Mouse (Mus musculus) urinary bladder, postnatal 14 days (tissue): ENCODE results near the gene Slc22a14.
"Not testable (repeated sequence)": the region's sequence is repeated elsewhere in the genome, so short reads cannot be mapped to it uniquely, and the experiment has no call there.

Source experiments
- DNase-seq: peaks from one replicate; pipeline ENCODE4 v3.0.0; 2021; ENCODE audit warnings: low spot score

Gene Slc22a14

DNA sequence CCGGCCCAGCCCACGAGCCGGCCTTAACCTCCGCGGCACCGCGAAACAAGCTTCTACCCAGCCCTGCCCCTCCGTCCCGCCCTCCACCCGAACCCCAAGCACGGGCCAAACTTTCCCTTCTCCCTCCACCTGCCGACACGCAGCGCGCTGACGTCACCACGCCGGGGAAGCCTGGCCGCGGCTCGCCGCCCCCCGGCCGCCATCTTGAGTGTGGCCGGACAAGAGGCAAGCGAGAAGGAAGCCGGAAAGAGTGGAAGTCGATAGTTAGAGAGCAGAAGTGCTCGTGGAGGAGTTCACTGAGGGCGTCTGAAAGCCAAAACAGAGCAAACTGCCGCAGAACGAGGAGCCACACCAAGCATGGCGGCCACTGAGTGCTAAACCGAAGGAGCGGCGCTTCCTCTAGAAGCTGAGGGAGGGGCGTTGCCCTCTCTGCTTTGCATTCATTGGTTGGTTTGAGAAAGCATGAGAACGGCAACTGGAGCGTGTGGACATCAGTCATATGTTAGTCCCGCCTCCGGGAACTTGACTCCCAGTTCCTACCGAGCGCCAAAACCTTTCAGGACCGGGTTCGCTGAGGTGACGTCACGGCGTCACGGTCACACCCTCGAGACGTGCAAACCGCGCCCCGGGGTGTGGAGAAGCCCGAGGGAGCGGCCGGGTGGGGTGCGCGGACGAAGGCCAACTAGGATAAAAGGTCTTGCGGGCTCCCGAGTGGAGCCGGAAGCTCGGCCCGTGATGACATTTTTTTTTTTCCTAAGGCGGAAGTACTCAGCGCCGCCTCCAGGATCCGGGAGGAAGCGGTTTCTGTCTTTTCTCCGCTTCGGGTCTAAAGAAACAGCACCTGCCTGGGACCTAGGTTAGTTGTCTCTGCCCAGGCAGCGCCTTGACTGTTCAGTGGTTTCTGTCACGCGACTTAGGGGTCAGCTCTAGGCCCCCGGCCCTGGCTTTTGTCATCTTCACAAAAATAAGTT, 42.8 kb downstream of the Slc22a14 start, which contains the start of gene Oxsr1:
TSS of gene Oxsr1 (minus strand) at position 139 of the 971 bp plus-strand sequence.
- DNase-seq, result peak; percentile 99

DNA sequence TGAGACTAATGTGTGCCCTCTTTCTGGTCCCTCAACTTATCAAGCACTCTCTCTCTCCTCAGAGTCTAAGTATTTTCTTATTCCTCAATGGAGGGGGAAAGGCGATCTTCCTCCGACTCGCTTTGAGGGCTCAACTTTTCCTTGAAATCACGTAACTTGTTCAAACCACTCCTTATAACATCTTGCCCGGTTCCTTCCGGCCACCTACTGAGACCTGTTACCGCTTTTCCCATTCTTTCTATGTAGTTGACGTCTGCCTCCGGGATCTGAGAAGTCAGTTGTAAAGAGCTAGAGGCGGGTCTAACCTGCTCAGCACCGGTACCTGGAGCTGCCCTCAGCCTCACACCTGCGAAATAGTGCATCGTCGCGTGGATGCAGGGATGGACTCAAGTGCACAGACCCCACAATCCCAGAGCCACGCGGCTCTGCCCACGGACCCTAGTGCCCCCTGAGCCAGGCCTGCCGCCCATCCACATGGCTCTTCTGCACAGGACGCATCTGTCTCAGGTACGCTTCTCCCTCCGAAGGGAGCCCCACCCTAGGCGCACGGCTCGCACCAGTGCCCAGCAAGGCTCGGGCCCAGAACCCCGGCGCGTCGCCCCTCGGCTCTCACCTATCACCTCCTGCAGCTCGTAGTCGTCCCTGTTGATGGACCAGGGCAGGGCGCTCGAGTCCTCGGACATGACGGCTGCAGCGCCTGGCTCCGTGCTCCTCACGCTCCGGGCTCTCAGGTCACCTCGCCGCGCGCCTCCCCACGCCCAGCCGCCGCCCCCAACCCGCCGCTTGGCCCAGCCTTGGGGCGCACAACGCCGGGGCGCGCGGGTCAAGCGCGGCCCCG, 43.7 kb downstream of the Slc22a14 start:
- no peak for DNase-seq

DNA sequence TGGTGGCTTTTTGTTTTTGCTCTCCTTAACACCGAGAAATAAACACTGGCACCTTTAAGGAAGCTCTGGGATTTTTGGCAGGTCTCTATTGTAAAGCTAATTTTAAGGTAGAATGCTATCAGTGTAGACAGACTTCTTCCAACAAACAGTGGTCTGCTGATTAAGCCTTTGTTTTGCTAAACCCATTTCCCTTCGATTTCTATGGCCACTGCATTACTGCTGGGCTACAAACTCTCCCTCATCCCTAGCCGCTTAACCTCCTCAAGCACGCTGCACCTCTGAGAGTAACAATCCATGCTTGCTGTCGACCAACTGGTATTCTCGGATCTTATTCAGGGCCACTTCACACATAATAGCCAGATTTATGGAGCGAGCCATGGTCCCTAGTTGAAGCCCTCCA, 44.4 kb downstream of the Slc22a14 start:
- DNase-seq, result no peak

DNA sequence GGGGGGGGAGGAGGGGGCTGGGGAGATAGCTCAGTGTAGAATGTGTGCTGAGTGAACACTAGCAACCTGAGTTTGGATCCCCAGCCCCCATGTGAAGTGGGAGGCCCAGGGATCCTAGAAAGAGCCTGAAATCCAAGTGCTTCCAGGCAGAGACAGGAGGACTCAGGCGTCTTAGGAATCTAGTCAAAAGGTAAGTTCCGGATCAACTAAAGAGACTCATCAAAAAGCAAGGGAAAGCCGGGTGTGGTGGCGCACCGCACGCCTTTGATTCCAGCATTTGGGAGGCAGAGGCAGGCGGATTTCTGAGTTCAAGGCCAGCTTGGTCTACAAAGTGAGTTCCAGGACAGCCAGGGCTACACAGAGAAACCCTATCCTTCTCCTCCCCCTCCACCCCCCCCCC, 44.9 kb downstream of the Slc22a14 start:
- no peak for DNase-seq

DNA sequence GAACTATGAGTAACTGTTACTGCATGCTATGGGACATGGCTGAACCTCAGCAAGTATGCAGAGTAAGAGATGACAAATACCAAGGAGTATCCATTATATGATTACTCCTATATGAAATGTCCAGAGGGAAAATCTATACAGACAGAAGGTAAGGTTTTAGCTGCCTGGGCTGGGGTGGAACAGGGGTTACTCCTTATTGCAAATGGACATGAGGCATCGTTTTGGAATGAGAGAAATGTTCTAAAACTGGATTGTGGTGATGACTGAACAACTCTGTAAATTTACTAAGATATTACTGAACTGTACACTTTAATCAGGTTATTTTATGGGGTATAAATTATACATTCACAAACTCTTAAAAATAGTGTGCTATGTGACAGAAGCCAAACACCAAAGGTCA, 46.5 kb downstream of the Slc22a14 start:
- DNase-seq, result no peak

DNA sequence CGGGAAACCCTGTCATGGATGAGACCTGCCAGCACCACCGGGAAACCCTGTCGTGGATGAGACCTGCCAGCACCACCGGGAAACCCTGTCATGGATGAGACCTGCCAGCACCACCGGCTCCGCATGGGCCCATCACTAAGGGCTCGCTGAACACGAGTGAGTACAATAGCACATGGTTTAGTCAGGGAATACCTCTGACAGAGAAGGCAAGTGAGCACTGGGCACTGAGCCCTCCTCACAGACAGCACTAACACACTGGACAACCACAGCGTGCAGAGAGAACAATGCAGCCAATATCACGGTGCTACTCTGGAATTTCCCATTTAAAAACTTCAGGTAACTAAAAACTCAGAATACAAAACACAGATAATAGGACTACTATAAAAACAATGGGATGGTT, 52.3 kb downstream of the Slc22a14 start:
- no peak for DNase-seq

DNA sequence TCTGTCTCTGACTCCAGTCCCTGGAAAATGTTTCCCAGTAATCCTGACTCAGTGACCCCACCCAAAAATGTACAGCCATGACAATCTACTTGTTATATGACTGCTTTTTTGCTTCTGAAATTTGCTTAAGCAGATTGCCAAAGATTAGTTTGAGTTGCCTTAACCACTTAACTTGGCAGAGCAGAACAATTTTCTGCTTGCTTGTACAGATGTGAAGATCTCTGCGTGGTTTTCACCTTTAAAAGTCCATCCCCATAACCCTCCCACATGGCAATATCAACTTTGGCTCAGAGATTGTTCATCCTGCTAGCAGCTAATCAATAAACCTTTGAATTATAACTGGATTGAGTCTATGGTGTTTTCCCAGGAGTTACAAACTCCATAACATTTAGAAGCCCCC, 56.3 kb downstream of the Slc22a14 start:
- DNase-seq, result no peak

DNA sequence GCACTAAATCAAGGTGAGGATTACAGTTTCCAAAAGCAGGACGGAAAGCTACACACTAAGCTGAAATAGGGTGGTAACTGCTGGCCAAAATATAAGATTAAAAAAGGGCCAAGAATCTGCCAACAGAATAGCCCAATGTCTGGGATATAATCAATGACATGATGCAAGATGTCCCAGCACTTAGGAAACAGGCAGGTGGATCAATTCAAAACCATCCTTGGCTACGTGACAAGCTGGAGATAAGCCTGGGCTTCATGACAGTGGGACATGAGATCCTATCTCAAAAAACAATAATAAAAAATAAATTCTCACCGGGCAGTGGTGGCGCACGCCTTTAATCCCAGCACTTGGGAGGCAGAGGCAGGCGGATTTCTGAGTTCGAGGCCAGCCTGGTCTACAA, 59.5 kb downstream of the Slc22a14 start:
- DNase-seq, result no peak

DNA sequence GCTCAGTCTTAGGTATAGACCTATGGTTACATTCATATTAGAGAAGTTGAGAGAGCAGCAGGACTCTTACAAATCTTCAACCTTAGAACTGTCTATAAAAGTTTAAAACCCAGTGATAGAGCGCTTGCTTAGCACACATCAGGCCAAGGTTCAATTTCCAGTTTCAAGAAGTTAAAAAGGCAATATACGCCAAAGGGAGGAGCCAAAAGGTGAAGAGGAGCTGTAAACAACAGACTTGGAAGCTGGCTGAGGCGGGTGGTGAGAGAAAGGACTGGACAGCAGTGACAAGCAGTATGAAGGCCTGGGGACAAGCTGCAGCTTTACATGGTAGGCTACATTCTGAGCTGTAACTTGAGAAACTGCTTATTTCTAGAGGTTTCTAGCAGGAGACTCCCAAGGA, 66.8 kb downstream of the Slc22a14 start:
- DNase-seq, result no peak

DNA sequence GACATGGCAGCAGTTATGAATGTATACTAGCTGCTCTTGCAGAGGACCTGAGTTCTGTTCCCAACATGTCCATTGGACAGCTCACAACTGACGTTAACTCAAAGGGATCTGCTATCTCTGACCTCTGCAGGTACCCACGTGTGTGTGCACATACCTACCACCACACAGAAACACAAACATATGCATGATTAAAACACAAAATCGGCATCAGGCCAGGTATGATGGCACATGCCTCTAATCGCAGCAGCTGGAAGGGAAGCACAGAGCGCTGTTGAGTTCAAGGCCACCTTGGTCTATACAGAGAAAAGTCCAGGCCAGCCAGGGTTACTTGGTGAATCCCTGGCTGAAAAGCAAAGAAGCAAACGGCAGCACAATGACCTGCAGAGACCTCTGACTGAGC, 67.7 kb downstream of the Slc22a14 start:
- DNase-seq, result no peak

DNA sequence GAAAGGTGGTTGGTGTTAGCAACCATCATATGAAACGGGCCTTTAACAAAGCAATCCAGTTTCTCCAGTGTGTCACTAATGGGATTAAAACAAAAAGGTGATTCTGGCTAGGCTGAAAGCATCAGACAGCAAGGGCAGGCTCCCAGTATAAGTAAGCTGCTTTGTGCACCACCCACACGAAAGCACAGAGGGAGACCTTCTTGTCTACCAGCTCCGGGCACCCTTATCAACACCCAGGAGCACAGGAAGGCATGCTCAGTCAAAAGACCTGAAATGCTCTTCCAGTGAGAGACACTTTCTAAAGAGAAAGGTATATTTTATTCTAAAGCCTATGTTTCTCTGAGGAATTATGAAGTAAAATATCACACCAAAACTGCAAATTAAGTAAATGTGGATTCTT, 74.6 kb downstream of the Slc22a14 start:
- DNase-seq, result no peak

DNA sequence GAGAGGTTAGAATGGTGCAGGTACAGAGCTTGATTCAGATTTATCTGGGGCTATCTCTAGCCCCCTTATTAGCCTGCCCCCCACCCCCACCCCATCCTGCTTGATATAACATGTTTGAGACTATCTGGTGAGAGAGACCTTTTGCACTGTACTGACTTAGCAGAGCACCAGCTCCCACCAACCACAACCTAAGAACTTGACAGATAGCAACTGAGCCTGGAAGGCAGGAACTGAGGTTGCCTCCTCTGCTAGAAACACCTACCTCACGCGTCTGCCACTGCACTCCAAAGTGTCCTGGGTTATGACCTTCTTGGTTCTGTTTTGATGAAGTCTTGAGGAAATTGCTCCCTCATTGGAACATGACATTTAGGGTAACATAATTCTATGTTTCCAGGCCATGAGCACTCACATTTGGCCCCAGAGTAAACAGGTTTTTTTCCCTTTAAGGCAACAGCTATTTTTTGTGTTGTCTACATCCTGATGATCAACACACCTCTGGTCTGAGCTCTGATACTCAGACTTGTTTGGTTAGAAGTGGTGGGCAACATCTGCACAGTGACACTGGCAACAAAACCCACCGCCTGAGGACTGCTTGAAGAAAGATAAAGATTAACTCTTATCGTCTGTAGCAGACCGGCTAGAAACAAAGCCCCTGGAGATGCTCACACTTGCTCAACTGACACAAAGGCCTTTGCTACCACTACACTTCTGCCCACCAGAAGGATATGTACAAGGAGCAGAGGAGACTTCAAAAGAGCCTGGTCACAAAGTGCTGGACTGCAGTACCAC, 84.3 kb downstream of the Slc22a14 start:
- DNase-seq, result no peak

DNA sequence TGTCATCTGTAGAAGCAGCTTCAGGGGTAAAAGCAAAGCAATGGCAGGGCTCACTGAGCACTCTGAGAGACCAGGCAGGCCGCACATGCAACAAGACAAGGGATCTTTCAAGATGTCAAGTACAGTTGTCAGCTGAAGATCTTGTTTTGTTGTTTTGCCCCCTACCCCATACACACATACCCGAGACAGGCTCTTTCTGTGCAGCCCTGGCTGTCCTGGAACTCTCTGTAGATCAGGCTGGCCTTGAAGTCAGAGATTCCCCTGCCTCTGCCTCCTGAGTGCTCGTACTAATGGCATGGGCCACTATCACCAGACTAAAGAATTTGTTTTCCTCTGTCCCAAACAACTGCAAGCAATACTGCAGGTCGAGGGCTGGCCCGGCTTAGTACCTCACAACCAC, 87.3 kb downstream of the Slc22a14 start:
- DNase-seq, result no peak

DNA sequence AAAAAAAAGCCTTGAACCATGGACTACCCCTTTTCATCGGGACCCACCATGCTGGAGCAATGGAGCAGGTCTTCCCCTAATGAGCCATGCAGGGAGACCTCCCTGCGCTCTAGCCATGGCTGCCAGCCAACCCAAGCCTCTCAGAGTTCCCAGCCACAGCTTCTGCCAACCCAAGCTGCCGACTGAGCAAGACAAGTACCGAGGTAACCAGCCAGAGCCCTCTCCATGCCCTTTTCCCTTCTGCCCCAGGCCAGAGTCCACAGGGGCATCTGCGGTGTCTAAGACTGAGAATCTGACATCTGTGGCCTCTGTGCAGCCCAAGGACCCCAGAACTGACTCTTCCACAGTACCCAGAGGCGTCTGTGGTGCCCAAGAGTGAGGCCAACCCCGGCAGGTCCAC, 89.0 kb downstream of the Slc22a14 start:
- peak; percentile 8 for DNase-seq

DNA sequence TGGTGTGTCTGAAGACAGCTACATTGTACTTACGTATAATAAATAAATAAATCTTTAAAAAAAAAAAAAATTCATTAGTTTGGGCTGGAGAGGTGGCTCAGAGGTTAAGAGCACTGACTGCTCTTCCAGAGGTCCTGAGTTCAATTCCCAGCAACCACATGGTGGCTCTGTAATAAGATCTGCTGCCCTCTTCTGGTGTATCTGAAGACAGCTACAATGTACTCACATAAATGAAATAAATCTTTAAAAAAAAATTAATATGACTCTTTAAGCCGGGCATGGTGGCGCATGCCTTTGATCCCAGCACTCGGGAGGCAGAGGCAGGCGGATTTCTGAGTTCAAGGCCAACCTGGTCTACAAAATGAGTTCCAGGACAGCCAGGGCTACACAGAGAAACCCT, 90.5 kb downstream of the Slc22a14 start:
- DNase-seq, result not testable (repeated sequence)

DNA sequence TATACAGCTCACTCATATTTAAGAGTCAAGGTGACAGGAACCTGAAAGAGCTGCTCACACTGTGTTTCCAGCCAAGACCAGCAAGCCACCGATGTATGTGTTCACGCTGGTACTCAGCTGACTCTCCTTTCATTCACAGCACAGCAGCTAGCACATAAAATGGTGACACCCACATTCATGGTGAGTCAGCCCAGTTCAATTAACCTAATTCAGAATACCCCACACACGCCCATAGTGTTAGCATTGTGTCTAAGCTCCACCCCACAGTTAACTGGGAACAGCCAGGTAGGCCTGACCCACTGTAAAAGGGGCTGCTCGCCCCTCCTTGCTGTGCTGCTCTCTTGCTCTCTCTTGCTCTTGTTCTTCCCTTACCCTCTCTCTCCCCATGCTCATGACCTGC, 93.9 kb downstream of the Slc22a14 start:
- DNase-seq, result no peak

DNA sequence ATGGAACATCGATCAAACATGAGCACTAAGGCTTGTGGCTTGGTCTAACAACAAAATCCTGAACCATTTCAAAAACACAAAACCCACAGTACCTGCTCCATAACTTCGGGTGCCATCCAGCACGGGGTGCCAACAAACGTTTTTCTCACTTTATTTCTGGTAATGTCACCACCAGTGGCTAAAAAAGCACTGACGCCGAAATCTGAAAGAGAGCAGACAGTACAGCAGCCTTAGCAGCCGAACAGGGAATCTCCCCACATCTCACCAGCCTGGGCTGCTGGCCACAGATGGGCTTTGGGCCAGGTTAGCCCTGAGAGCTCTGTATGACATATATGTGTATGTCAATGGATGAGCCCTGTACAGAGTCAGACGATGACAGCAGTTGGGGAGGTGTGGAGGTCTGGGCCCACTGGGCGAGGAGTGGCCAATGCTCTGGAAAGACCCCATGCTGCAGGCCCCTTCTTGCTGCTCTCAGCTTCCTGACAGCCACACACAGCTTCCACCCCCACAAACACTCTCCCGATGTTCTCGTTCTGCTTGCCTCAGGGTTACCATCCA, 96.7 kb downstream of the Slc22a14 start:
- no peak for DNase-seq

DNA sequence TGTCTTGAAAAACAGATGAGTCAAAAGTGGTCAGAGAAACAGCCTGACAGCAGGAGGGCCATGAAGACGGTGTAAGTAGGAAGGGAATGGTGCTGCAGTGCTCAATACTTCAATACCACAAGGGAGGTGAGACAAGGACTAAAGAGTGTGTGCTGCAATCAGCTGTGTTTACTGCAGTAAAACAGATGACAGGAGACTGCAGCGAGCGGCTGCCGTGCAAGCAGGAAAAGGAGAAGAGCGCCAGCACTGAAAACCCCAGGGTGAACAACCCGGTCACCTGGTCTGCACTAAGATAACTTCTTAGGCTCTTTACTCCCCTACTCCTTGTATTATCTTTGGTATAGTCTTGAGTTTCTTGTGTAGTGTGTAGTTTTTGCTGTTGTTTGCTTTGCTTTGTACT, 97.2 kb downstream of the Slc22a14 start:
- DNase-seq, result no peak

DNA sequence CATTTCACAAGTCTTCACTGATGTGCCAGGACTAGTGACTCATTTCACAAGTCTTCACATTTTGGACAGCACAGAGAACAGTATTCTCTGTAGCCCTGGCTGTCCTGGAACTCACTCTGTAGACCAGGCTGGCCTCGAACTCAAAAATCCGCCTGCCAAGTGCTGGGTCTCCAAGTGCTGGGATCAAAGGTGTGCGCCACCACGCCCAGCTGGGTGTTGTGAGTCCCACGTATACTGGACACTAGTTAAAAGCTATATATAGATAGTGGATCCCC, 99.3 kb downstream of the Slc22a14 start:
- not testable (repeated sequence) for DNase-seq

DNA sequence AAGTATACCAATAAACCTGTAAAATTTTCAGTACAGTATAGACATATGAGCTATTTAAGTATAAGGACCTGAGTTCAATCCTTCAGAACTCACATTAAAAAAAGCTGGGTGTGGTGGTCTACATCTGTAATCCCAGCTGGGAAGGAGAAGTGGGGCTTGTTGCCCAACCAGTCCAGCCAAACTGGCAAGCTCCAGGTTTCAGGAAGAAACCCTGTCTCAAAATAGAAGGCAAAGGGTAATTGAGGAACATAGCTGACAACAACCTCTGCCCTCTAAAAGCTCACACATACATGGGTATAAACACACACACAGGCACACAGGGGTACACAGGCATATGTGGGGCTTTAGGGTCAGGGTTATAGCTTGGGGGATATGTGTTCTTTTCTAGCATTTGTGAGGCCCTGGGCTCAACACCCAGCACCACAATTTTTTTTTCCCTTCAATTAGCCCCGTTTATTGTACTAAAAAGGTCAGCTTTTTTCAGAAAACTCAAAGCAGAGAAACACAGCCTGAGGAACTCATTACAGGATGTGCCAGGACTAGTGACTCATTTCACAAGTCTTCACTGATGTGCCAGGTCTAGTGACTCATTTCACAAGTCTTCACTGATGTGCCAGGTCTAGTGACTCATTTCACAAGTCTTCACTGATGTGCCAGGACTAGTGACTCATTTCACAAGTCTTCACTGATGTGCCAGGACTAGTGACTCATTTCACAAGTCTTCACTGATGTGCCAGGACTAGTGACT, 99.8 kb downstream of the Slc22a14 start:
- not testable (repeated sequence) for DNase-seq

DNA sequence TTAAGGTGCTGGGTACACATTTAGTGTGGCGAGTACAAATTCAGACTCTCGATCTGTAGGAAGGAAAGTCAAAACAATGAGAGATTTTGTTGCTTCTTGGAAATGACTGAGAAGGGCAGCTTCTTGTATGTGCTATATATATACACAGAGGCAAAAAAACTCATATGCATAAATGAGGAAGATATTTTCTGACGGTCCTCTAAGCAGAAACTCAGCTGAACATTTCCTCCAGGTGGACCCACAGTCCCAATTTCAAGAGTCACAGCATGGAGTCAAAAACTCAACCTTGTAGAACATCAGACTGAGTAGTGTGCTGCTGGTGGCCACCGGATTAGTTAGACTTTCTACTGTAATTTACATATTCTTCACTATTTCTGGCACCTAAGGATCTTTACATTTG, 102.3 kb downstream of the Slc22a14 start:
- no peak for DNase-seq
